Mouse (Mus musculus) erythroblast, embryonic 14.5 days (primary cell): ENCODE measurements around the gene Phrf1.

Experiments
- GATA1 ChIP-seq: IDR thresholded peaks from 2 replicates; pipeline ENCODE4 v1.6.1; 2012; ENCODE audit warnings: low read length, inconsistent platforms, mixed read lengths
- TAL1 ChIP-seq: IDR thresholded peaks from 3 replicates; pipeline ENCODE4 v1.6.1; 2012; ENCODE audit warnings: low read length, inconsistent platforms, mixed read lengths

DNA sequence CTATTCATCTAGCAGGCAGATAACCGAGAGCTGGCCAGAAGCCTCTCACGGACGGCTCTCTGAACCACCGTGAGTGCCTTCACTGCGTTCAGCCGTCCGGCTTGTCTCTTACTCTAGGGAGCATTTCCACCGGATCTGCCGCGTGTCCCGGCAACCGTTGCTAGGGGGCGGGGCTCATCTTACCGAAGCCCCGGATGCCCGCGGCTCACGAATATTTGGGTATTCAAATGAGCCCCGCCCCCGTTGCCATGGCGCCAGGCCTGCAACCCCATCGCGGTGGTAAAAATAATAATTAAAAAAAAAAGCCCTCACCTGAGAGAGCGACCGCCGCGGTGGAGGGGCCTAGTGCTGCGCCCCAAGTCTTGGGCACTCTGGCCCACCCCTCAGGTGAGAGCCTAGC, 33.8 kb upstream of the Phrf1 start:
- no peak for TF ChIP-seq GATA1
- no peak for TF ChIP-seq TAL1
